Mouse (Mus musculus): Measurements from ENCODE around the gene Elof1. TPM values are rescaled to one million over a fixed set of nuclear protein-coding genes. Genes with fewer than 3 reads are reported as not detected.
A peak's percentile ranks its signal among the peaks of the same experiment; 100 is the strongest.
"Not testable (repeated sequence)": the region's sequence is repeated elsewhere in the genome, so short reads cannot be mapped to it uniquely, and the experiment has no call there.

The Elof1 gene
- polyA plus RNA-seq, 1 experiment: 176 TPM

DNA sequence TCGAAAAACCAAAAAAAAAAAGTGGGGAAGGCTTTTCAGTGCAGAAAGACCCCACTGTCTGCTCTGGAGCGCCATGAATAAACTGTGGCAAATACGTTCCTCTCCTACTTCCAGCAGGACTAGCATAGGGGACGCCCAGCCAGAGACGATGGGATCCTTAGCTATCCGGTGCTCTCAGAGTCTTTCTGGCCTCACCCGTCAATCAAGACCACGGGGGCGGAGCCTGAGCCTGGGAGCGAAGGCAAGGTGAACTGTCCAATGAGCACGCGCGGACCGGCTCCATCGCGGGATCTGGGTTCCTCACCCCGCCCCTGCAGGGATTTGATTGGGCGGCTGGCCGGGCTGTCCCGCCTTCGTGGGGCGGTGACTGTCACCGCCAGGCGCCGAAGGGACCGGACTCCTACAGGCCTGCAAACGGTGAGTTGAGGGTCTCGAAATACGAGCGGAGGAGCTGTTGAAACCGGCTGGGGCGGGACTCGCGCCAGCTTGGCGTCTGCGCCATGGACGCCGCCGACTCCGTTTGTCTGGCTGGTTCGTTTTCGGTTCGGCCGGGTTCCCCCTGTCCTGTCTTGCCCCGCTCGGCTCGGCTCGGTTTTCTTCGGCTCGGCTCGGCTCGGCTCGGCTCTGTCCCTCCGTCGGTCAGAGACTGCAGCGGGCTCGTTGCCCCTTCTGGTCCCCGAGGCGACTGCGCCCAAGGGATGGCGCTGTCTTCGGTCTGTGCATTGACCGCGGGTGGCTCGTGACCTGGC lies 39.7 kb upstream of the Elof1 start, which contains the start of gene Pigyl:
TSS of gene Pigyl (plus strand) at position 350 of the 749 bp plus-strand sequence.
- TF ChIP-seq POLR2A (IDR thresholded peaks at IDR 0.05; ENCODE audit: borderline replicate concordance, extremely low read depth, low read depth, low read length): peak; percentile 90
- TF ChIP-seq CTCF (IDR thresholded peaks at IDR 0.05; ENCODE audit: insufficient read depth, low read length): no peak
- Histone ChIP-seq H3K4me1 (ENCODE audit: control insufficient read depth, insufficient read depth, low read length) (peaks cover 8% of the 10 kb centered on the region), H3K4me3 (replicated peaks; ENCODE audit: extremely low read depth, low read depth, low read length) (peak within 1 kb of the TSS; percentile 75)
- under 1% methylated on average over 65 of the region's 65 CpGs for whole genome bisulfite sequencing
- DNase-seq: peak; percentile 98

DNA sequence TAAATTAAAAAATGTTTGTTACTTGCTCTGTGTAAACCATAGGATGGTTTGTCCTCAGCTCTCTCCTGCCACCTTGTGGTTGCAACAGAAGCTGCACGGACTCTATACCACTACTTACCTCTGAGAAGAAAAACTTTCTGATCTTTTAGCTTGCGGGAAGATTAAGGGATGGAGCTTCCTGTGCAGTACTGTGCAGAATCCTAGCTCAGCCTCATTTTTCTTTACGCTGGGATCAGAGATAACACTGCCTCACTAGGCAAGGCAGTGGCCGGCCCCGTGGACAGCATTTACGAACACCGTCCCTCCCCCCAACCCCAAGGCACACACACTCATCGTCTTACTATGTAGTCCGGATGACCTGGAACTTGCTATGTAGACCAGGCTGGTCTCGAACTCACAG lies 38.6 kb upstream of the Elof1 start:
- TF ChIP-seq CTCF (IDR thresholded peaks at IDR 0.05; ENCODE audit: insufficient read depth, low read length): peak; percentile 58
- no peak for TF ChIP-seq POLR2A (IDR thresholded peaks at IDR 0.05; ENCODE audit: borderline replicate concordance, extremely low read depth, low read depth, low read length)

DNA sequence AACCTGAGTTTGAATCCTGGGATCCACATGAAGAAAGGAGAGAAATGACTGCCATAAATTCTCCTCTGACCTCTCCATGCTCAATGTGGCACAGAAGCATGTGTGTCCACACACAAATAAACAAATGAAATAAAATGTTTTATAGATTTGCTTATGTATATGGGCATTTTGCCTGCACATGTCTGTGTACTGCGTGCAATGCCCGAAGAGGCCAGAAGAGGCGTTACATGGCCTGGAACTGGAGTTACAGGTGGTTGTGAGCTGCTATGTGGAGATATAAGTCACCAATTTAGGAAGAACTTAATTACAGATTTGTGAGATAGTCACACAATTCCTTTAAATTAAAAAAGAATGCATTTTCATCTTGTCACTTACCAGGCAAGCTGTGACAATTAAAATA lies 36.8 kb upstream of the Elof1 start:
- no peak overlapping the region for H3K4me3 ChIP-seq (replicated peaks; ENCODE audit: extremely low read depth, low read depth, low read length)
- TF ChIP-seq CTCF (IDR thresholded peaks at IDR 0.05; ENCODE audit: insufficient read depth, low read length) (no peak), POLR2A (IDR thresholded peaks at IDR 0.05; ENCODE audit: borderline replicate concordance, extremely low read depth, low read depth, low read length) (no peak)
- 92% methylated on average over 3 of the region's 3 CpGs for WGBS
- no peak for DNase-seq
- H3K4me1 ChIP-seq (ENCODE audit: control insufficient read depth, insufficient read depth, low read length): peaks cover 8% of the 10 kb centered on the region

More for the DNA sequence above, 38.6 kb upstream of the Elof1 start:
- peak; percentile 63 for DNase-seq
- 14% methylated on average over 10 of the region's 10 CpGs for WGBS
- Histone ChIP-seq H3K4me3 (replicated peaks; ENCODE audit: extremely low read depth, low read depth, low read length) (peak overlapping the region; percentile 50), H3K4me1 (ENCODE audit: control insufficient read depth, insufficient read depth, low read length) (peaks cover 8% of the 10 kb centered on the region)

DNA sequence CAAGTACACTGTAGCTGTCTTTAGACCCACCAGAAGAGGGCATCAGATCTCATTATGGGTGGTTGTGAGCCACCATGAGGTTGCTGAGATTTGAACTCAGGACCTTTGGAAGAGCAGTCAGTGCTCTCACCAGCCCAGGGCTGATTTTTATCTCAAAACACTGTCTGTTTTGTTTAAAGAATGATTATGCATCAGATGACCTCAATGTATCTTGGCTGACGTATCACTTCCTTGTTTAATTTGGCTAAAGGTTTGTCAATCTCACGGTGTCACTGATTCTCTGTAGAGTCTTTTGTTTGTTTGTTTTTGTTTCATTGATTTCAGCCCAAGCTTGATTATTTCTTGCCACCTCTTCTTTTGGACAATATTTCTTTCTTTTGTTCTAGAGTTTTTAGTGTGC lies 34.0 kb upstream of the Elof1 start:
- TF ChIP-seq CTCF (IDR thresholded peaks at IDR 0.05; ENCODE audit: insufficient read depth, low read length): no peak
- TF ChIP-seq POLR2A (IDR thresholded peaks at IDR 0.05; ENCODE audit: borderline replicate concordance, extremely low read depth, low read depth, low read length): no peak
- H3K4me1 ChIP-seq (ENCODE audit: control insufficient read depth, insufficient read depth, low read length): peaks cover 4% of the 10 kb centered on the region
- H3K4me3 ChIP-seq (replicated peaks; ENCODE audit: extremely low read depth, low read depth, low read length): no peak overlapping the region
- 22% methylated on average over 2 of the region's 2 CpGs for WGBS
- no peak for DNase-seq

DNA sequence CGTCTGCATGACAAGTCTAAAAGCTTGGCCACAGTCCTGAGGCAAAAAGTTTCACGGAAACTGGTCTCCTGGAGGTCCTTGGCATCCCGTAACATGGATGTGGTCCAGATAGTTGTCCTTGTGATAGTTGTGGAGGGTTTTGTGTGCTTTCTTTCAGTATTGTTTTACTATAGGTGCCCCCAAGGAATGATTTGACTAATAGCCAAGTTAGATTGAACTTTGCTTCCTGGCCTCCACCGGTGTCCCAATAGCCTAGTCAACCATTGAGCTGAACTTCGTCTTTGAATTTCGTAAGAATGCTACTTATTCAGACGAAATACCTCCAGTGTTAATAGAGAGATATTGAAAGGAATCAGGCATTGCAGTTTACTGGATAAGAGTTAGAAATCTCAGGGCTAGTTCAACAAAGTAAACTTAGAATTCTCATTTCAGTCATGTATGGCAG lies 33.3 kb upstream of the Elof1 start:
- not testable (repeated sequence) for H3K4me1 ChIP-seq (ENCODE audit: control insufficient read depth, insufficient read depth, low read length); DNase-seq; H3K4me3 ChIP-seq (replicated peaks; ENCODE audit: extremely low read depth, low read depth, low read length)
- 58% methylated on average over 7 of the region's 7 CpGs for WGBS

DNA sequence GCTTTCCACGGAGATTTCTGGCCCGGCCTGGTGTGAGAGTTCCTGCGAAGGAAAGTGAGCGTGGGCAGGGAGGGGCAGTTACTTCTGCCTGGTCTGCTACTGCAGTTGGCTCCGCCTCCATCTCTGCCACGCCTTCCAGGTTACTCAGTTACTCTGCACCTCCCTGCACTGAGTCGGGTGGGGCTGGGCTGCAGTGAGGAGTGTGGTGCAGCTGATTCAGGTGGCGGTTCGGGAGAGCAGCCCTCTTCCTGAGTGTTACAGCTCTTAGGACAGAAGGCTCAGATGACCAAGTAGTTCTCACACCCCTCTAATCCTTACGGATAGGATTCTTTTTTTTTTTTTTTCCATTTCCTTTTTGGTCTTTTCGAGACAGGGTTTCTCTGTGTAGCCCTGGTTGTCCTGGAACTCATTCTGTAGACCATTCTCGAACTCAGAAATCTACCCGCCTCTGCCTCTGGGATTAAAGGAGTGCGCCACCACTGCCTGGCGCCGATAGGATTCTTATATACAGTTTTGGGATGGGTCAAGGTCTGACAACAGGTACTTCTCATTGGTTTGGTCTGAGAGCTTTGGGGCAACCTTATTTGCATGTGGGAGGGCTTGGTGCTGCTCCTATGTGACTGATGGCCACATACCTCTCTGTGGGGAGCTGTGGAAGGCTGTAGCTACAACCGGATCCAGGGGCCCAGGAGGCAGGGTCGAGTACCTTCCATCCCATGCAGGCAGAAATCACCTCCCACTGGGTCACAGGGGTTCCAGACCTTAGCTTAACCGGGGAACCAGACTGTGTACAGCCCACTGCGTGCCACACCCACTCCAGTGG lies 32.7 kb upstream of the Elof1 start:
- Histone ChIP-seq H3K4me3 (replicated peaks; ENCODE audit: extremely low read depth, low read depth, low read length) (no peak overlapping the region), H3K4me1 (ENCODE audit: control insufficient read depth, insufficient read depth, low read length) (no peaks in the 10 kb centered on the region; the same call in 1 of the 2 replicates)
- WGBS: 68% methylated on average over 20 of the region's 20 CpGs
- TF ChIP-seq CTCF (IDR thresholded peaks at IDR 0.05; ENCODE audit: insufficient read depth, low read length) (no peak), POLR2A (IDR thresholded peaks at IDR 0.05; ENCODE audit: borderline replicate concordance, extremely low read depth, low read depth, low read length) (peak; percentile 78; the same call in 1 of the 2 replicates)
- peak; percentile 31 for DNase-seq

DNA sequence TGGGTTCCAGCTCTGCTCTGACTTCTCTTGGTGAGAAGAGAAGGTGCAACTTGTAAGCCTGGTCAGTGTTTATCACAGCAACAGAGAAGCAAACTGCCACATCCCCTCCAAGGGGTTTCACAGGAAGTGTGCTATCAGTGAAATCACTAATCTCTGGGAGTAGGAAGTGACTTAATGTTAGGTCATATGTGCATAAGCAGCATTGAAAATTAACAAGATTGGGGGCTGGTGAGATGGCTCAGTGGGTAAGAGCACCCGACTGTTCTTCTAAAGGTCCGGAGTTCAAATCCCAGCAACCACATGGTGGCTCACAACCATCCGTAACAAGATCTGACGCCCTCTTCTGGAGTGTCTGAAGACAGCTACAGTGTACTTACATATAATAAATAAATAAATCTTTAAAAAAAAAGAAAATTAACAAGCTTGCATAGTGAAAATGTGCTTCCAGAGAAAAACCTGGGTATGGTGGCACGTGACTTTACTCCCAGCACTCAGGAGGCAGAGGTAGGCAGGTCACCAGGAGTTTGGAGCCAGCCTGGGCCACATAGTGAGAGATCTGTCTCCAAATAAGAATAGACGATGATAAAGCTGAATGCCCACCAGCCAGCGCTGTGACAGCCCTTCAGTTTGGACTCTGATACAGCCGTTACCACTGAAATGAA lies 27.5 kb upstream of the Elof1 start:
- no peak for TF ChIP-seq POLR2A (IDR thresholded peaks at IDR 0.05; ENCODE audit: borderline replicate concordance, extremely low read depth, low read depth, low read length)
- TF ChIP-seq CTCF (IDR thresholded peaks at IDR 0.05; ENCODE audit: insufficient read depth, low read length): no peak
- no peaks in the 10 kb centered on the region for H3K4me1 ChIP-seq (ENCODE audit: control insufficient read depth, insufficient read depth, low read length)
- H3K4me3 ChIP-seq (replicated peaks; ENCODE audit: extremely low read depth, low read depth, low read length): no peak overlapping the region
- no peak for DNase-seq
- 66% methylated on average over 8 of the region's 8 CpGs for WGBS

DNA sequence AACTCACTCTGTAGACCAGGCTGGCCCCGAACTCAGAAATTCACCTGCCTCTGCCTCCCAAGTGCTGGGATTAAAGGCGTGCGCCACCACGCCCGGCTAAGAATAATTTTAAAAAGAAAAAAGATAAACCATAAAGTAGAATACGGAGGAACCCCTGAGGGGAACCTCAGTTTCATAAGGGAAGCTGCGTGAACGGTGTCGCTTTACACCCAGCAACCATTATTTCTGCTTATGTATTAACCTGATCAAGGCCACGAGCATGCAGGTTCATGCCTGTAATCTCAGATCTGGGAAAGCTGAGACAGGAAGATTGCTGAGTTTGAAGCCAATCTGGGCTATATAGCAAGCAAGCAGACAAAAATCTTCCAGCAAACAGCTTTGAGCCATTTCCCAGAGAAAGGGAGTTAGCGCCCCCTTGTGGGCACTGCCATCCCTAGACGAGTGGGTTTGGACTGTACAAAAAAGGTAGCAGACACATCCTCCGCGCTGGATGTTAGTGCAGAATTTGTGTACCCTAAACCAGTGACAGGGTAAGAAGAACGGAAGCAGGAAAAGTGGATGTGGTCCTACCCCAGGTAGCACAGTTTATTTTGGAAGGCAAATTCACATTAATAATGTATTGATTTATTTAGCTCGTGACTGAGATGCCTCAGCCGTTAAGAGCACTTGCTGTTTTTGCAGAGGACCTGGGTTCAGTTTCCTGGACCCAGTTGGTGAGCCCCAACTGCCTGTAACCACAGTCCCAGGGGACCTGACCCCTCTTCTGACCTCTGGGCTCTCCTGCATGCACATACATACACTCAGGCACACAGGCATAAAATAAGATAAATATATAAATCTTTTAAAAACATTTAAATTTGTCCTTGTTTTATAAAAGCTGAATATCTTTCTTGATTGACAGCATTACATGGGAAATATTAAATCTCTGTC lies 26.4 kb upstream of the Elof1 start:
- TF ChIP-seq CTCF (IDR thresholded peaks at IDR 0.05; ENCODE audit: insufficient read depth, low read length): peak; percentile 90
- no peak for TF ChIP-seq POLR2A (IDR thresholded peaks at IDR 0.05; ENCODE audit: borderline replicate concordance, extremely low read depth, low read depth, low read length)
- peak; percentile 86 for DNase-seq
- H3K4me3 ChIP-seq (replicated peaks; ENCODE audit: extremely low read depth, low read depth, low read length): no peak overlapping the region

More for the DNA sequence above, 26.4 kb upstream of the Elof1 start:
- no peaks in the 10 kb centered on the region for H3K4me1 ChIP-seq (ENCODE audit: control insufficient read depth, insufficient read depth, low read length)
- 41% methylated on average over 17 of the region's 17 CpGs for WGBS

Measured in lung, adult 2 months (tissue).